10 mouse cellular contexts compared by ENCODE assay signal in the genomic region with DNA sequence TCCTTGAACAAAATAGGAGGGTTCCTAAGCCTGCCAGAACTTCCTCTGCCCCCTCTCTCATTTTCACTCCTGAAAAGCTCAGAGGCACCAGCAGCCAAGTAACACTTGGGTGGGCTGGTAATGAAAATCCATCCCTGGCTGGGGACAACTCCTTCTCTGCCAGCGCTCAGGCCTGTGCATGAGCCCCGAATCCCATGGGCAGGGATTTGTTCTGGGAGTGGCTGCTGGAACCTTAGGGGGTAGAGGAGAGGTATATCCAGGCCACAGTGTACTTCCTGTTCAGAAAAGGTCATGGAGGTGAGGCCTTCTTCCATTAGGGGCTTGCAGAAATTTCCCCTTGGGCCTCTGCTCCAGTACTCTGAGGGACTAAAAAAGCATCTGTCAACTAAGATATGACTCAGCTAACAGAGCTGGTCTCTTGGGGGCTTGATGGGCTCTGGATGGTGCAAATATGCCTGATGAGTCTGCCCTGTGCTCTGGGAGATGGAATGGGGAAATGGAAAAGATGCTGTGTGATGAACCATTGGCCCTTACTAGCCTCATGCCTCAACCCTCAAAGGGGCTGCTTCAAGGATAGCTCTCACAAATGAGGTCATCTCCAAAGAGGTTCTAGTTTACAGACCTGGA.
A peak's percentile ranks its signal among the peaks of the same experiment; 100 is the strongest.
DNase-seq lines count a peak whose midpoint lies in the region; ATAC-seq and TF ChIP-seq lines count a peak whose summit lies in the region.
"Had no signal": no experiment of that assay in that cellular context is flagged by ENCODE, and none has a peak within 500 bp of the region (broad histone marks: within the 10 kb centered on the region; RNA-seq: fewer than 3 reads in every experiment).

No protein-coding gene starts in this region.

- in situ Hi-C loops in CH12.LX (cut with MboI; ENCODE audit: low pct_ligation_motif_present, low pct_unique_long_range_greater_than_20kb, low sequenced_read_pairs): no loop called here

- WGBS in midbrain, embryonic 16.5 days: 87% methylated on average over 2 of the region's 2 CpGs

- no peak for TF ChIP-seq POLR2A in CH12.LX (IDR thresholded peaks at IDR 0.05; ENCODE audit: low read depth, low read length)

- no peaks in the 10 kb centered on the region for H3K27me3 ChIP-seq in CH12.LX (replicated peaks)
- no peaks in the 10 kb centered on the region for H3K27me3 ChIP-seq in midbrain, embryonic 16.5 days (ENCODE audit: control insufficient read depth, insufficient read depth, low read depth, low read length)

- peaks cover 0 to 17% of the 10 kb centered on the region in 2 experiments; a peak in 2 of 4 replicates for H3K4me1 ChIP-seq in CH12.LX (ENCODE audit: control insufficient read depth in 1 of 2, insufficient read depth in 2 of 2)
- H3K4me1 ChIP-seq in midbrain, embryonic 16.5 days (ENCODE audit: control insufficient read depth, insufficient read depth, low read length): no peaks in the 10 kb centered on the region

- TF ChIP-seq CTCF in CH12.LX (conservative IDR thresholded peaks at IDR 0.05 in 1 of 2, IDR thresholded peaks at IDR 0.05 in 1 of 2; ENCODE audit: low read depth in 2 of 2, low read length in 2 of 2): no peak

- DNase-seq in embryo, embryonic 9.5 days (ENCODE audit: extremely low spot score): peak; percentile 4
- no peak for DNase-seq in embryo, embryonic 10 days (ENCODE audit: low spot score)
- DNase-seq in CH12.LX (ENCODE audit: extremely low read depth): peak; percentile 86
- peak; percentile 27 to 40 for DNase-seq in gastrocnemius, postnatal 36 days
- peak; percentile 20 for DNase-seq in heart, postnatal 4 days
- no peak for DNase-seq in spleen, adult 18-20 months
- DNase-seq in frontal cortex, postnatal 36 days (ENCODE audit: low spot score in 2 of 2): no peak
- DNase-seq: B cell, adult 2 months; kidney, adult 8-10 months had no signal

- TF ChIP-seq EP300 in CH12.LX (IDR thresholded peaks at IDR 0.05; ENCODE audit: low read length): peak; percentile 37; the same call in 1 of the 2 replicates

- no peak overlapping the region for H3K27ac ChIP-seq in CH12.LX (ENCODE audit: insufficient read depth, low read depth)
- no peak overlapping the region for H3K27ac ChIP-seq in midbrain, embryonic 16.5 days (ENCODE audit: low read length)

- intact Hi-C loops in gastrocnemius, postnatal 36 days (cut with DNase I): no loop called here

- dilution Hi-C loops in CH12.LX (cut with MboI; ENCODE audit: extremely low pct_ligation_motif_present, extremely low pct_unique_long_range_greater_than_20kb, low sequenced_read_pairs): no loop called here

- no peak for TF ChIP-seq RAD21 in CH12.LX (IDR thresholded peaks at IDR 0.05; ENCODE audit: low read depth, low read length)

- ATAC-seq in midbrain, embryonic 16.5 days: no peak

- no peak overlapping the region for H3K4me3 ChIP-seq in CH12.LX (replicated peaks in 1 of 3; ENCODE audit: low read depth in 2 of 3, low read length in 2 of 3, poor library complexity in 1 of 3)
- no peak overlapping the region for H3K4me3 ChIP-seq in midbrain, embryonic 16.5 days (ENCODE audit: low read depth, low read length)

- H3K79me2 ChIP-seq in CH12.LX (replicated peaks; ENCODE audit: control insufficient read depth, extremely low read depth, insufficient read depth, poor library complexity, severe bottlenecking): no peaks in the 10 kb centered on the region

- no peaks in the 10 kb centered on the region for H3K36me3 ChIP-seq in CH12.LX (replicated peaks in 1 of 2; ENCODE audit: control insufficient read depth in 1 of 2, insufficient read depth in 1 of 2, low read length in 1 of 2)
- no peaks in the 10 kb centered on the region for H3K36me3 ChIP-seq in midbrain, embryonic 16.5 days (ENCODE audit: control insufficient read depth, insufficient read depth, low read length)

- no peak overlapping the region for H3K9ac ChIP-seq in CH12.LX (ENCODE audit: insufficient read depth, low read depth)
- no peak overlapping the region for H3K9ac ChIP-seq in midbrain, embryonic 16.5 days (ENCODE audit: low read depth, low read length)

- no peaks in the 10 kb centered on the region for H3K9me3 ChIP-seq in CH12.LX (replicated peaks; ENCODE audit: low read length)
- H3K9me3 ChIP-seq in midbrain, embryonic 16.5 days (replicated peaks; ENCODE audit: control insufficient read depth, low read length, poor library complexity, severe bottlenecking): no peaks in the 10 kb centered on the region

- no peak overlapping the region for H3K4me2 ChIP-seq in CH12.LX (ENCODE audit: insufficient read depth, low read depth, poor library complexity, severe bottlenecking)
- no peak overlapping the region for H3K4me2 ChIP-seq in midbrain, embryonic 16.5 days (ENCODE audit: low read length)

TF ChIP-seq in CH12.LX, 34 proteins besides CTCF, POLR2A, EP300 and RAD21:
- no peak for TF ChIP-seq ZNF384 (IDR thresholded peaks at IDR 0.05; ENCODE audit: low read depth, low read length)
- TF ChIP-seq CHD1 (IDR thresholded peaks at IDR 0.05; ENCODE audit: low read depth, low read length): no peak
- TF ChIP-seq MEF2A (IDR thresholded peaks at IDR 0.05; ENCODE audit: borderline replicate concordance, low read depth, low read length): peak; percentile 35; the same call in 1 of the 2 replicates
- no peak for TF ChIP-seq CHD2 (IDR thresholded peaks at IDR 0.05; ENCODE audit: low read length)
- TF ChIP-seq ZMIZ1 (IDR thresholded peaks at IDR 0.05; ENCODE audit: low read depth, low read length): no peak
- TF ChIP-seq SIN3A (IDR thresholded peaks at IDR 0.05; ENCODE audit: low read length): no peak
- 0 out of 2 replicates have a peak, but pooled peaks have one; percentile 19 for TF ChIP-seq IRF4 (IDR thresholded peaks at IDR 0.05; ENCODE audit: low read depth, low read length)
- TF ChIP-seq NRF1 (IDR thresholded peaks at IDR 0.05; ENCODE audit: low read depth, low read length): no peak
- TF ChIP-seq PAX5 (IDR thresholded peaks at IDR 0.05; ENCODE audit: low read length): no peak
- no peak for TF ChIP-seq TCF12 (IDR thresholded peaks at IDR 0.05; ENCODE audit: low read depth, low read length)
- no peak for TF ChIP-seq USF1 (IDR thresholded peaks at IDR 0.05; ENCODE audit: low read depth, low read length)
- no peak for TF ChIP-seq MAFK (IDR thresholded peaks at IDR 0.05; ENCODE audit: insufficient replicate concordance, low read length)
- TF ChIP-seq ETS1 (conservative IDR thresholded peaks at IDR 0.05; ENCODE audit: low read depth, low read length): peak; percentile 38; the same call in 1 of the 2 replicates
- no peak for TF ChIP-seq GABPA (IDR thresholded peaks at IDR 0.05; ENCODE audit: insufficient replicate concordance, low read depth, low read length)

Comparison
In these comparisons a context has a peak if more than half of its experiments do, and no peak if none do; other contexts are left out.
1. DNase-seq: peak in embryo, embryonic 9.5 days (single experiment), CH12.LX (single experiment), gastrocnemius, postnatal 36 days (2 of 2) and heart, postnatal 4 days (single experiment); none in embryo, embryonic 10 days (single experiment), spleen, adult 18-20 months (0 of 2) and frontal cortex, postnatal 36 days (0 of 2).